4 mouse cellular contexts compared by ENCODE assay signal in the genomic region with DNA sequence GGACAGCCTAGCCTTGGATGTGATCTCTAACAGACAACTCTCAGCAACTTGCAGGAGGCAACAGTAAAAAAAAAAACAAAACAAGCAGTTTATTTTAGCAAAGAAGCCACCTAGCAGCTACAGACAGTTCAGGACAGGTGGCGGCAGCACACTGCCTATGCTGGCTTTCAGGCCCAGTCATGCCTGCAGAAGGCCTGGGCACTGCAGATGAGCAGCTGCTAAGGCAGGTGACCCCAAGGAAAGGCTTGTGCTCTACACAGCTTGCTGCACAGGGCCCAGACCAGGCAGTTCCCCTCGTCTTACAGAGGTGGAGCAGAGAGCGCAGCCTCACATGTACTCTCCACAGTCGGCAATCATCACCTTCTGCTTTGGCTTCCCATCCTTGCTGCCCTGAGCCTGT.
"Had no signal": no experiment of that assay in that cellular context is flagged by ENCODE, and none has a peak within 500 bp of the region (broad histone marks: within the 10 kb centered on the region; RNA-seq: fewer than 3 reads in every experiment).

No protein-coding gene starts in this region.

- DNase-seq: kidney, postnatal 14 days; left cerebral cortex, postnatal 4 days; lung, adult 18-20 months; thymus, postnatal 4 days had no signal
